Mouse (Mus musculus) right cerebral cortex, adult 18-20 months (tissue): ENCODE results near the gene Wasf2.
A peak's percentile ranks its signal among the peaks of the same experiment; 100 is the strongest.
"Not testable (repeated sequence)": the region's sequence is repeated elsewhere in the genome, so short reads cannot be mapped to it uniquely, and the experiment has no call there.

ENCODE experiments used
- DNase-seq: peaks from one replicate; pipeline ENCODE4 v3.0.0; 2022; ENCODE audit warnings: mixed read lengths

The Wasf2 gene

GRCm38 (mm10) chr4:133129931-133130889 is at the start of gene Wasf2:
Gene Wasf2 (plus strand): TSS chr4:133130505.
- DNase-seq = peak; percentile 88

- no peak for DNase-seq
Measured at GRCm38 (mm10) chr4:133080862-133081261, 49.4 kb upstream of the Wasf2 start.

GRCm38 (mm10) chr4:133082216-133082773 is 48.0 kb upstream of the Wasf2 start:
- DNase-seq = no peak

- DNase-seq = no peak
Measured at GRCm38 (mm10) chr4:133083991-133084861, 46.1 kb upstream of the Wasf2 start.

- peak; percentile 76 for DNase-seq
Measured at GRCm38 (mm10) chr4:133085011-133085782, 45.1 kb upstream of the Wasf2 start.

- DNase-seq = no peak
Measured at GRCm38 (mm10) chr4:133085783-133086342, 44.4 kb upstream of the Wasf2 start.

GRCm38 (mm10) chr4:133087177-133087714 is 43.1 kb upstream of the Wasf2 start:
- no peak for DNase-seq

GRCm38 (mm10) chr4:133087835-133088234 is 42.5 kb upstream of the Wasf2 start:
- DNase-seq = no peak

GRCm38 (mm10) chr4:133089319-133089718 is 41.0 kb upstream of the Wasf2 start:
- no peak for DNase-seq

- DNase-seq = no peak
Measured at GRCm38 (mm10) chr4:133089802-133090201, 40.5 kb upstream of the Wasf2 start.

GRCm38 (mm10) chr4:133090276-133090719 is 40.0 kb upstream of the Wasf2 start:
- no peak for DNase-seq

- DNase-seq = no peak
Measured at GRCm38 (mm10) chr4:133090720-133091458, 39.4 kb upstream of the Wasf2 start.

GRCm38 (mm10) chr4:133091459-133091785 is 38.9 kb upstream of the Wasf2 start:
- DNase-seq = no peak

- peak; percentile 67 for DNase-seq
Measured at GRCm38 (mm10) chr4:133092453-133092901, 37.8 kb upstream of the Wasf2 start.

GRCm38 (mm10) chr4:133093056-133093455 is 37.2 kb upstream of the Wasf2 start:
- DNase-seq = no peak

GRCm38 (mm10) chr4:133093481-133094033 is 36.7 kb upstream of the Wasf2 start:
- DNase-seq = no peak

GRCm38 (mm10) chr4:133094255-133094654 is 36.0 kb upstream of the Wasf2 start:
- no peak for DNase-seq

GRCm38 (mm10) chr4:133094936-133095733 is 35.2 kb upstream of the Wasf2 start:
- DNase-seq = no peak

GRCm38 (mm10) chr4:133095734-133096065 is 34.6 kb upstream of the Wasf2 start:
- not testable (repeated sequence) for DNase-seq

- DNase-seq = not testable (repeated sequence)
Measured at GRCm38 (mm10) chr4:133096671-133097070, 33.6 kb upstream of the Wasf2 start.
